Mouse (Mus musculus) v-Abl transformed pro-B cells (cell line): ENCODE results near the gene Gar1.

Experiments used
- in situ Hi-C, 2 experiments: fragments of 400-800 bp; cut with MboI; formaldehyde crosslinking; loops; one replicate each; pipeline ENCODE4 v1.15.1; 2025; ENCODE audit not compliant: unreplicated experiment in 2 of 2

Gene Gar1

GRCm38 (mm10) chr3:129831035-129831568 is at the start of gene Gar1:
Gene Gar1, minus strand, starts transcription at chr3:129831396.
- in situ Hi-C loops = loop anchor here (10.0 to 25.0 kb wide), 3 partner anchors 224 to 1406 kb away; no protein-coding TSS in a partner anchor

GRCm38 (mm10) chr3:129879913-129880312 is 48.7 kb upstream of the Gar1 start:
- in situ Hi-C loops = loop anchor here (5.0 kb wide), 1 partner anchor 43 kb away; the partner anchor contains the start of gene Cfi (in 2 of the 2)

DNA sequence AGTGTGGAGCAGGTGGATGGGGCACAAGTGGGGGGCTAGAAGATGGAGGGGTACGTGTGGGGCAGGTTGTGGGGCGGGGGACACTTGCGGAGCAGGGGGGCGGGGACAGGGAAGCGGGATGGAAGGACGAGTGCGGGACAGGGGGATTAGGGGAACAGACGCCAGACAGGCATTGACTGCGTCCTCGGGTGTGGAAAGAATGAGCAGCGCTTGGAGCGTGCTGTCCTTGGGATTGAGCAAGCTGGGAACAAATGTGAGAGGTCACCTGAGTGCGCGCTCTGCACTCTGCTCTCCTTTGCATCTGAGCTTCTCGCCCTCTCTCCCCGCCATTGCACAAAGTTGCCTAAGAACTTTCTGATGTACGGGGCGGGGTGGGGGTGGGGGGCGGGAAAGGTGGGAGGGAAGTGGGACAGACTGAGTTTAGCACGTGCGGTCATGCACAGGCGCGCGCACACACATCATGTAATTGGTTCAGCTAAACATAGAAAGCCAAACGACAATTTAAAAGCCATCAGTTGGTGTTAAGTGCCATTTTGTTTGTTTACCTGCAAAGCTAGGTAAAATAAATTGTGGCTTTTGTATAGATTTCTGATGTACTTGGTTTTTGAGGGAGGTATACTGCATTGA is 48.0 kb upstream of the Gar1 start:
- in situ Hi-C loops = loop anchor here in 1 of 2 experiments (5.0 kb wide), 1 partner anchor 42 kb away; the partner anchor contains the start of gene Cfi

DNA sequence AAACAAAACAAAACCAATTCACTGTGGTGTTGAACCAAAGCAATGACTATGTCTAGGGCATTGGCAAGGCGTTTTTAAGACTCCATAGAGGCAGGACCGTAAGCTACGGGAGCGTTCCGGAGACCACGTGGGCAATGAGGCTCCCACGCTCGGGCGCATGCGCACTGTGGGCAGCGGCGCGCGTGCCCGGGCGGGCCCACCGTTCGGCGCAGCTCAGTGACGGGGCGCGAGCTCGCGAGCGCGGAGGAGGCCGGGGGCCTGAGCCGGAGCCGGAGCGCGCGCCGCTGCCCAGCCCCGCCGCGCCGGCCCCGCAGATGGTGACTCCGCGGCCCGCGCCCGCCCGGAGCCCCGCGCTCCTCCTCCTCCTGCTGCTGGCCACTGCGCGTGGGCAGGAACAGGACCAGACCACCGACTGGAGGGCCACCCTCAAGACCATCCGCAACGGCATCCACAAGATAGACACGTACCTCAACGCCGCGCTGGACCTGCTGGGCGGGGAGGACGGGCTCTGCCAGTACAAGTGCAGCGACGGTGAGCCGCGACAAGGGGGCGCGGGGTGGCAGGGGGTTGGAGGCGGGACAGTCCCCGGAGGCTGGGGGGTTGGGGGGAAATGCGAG is 47.3 kb upstream of the Gar1 start, which contains the start of gene Pla2g12a:
Gene Pla2g12a, plus strand, starts transcription at position 202 of the 617 bp plus-strand sequence.
- in situ Hi-C loops = loop anchor here in 1 of 2 experiments (5.0 kb wide), 1 partner anchor 41 kb away; the partner anchor contains the start of gene Cfi

DNA sequence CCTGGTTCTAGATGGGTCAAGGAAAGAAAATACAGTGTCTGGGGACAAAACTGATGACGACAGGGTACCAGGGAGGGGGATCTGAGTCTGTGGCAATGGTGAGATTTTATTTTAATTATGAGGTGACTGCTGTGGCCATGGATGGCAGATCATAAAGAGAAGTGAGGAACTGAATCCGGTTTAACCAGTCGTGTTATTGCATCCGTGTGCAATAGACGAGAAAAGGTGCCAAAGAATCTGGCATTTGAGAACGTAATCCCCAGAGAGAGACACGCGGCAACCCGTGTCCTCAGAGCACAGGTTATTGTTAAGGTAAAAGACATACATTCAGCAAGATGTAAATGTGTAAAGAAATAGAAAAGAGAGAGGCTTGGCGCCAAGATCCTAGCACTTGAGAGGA is 46.1 kb upstream of the Gar1 start:
- in situ Hi-C loops = loop anchor here in 1 of 2 experiments (5.0 kb wide), 1 partner anchor 40 kb away; the partner anchor contains the start of gene Cfi

GRCm38 (mm10) chr3:129863698-129864097 is 32.5 kb upstream of the Gar1 start:
- in situ Hi-C loops = loop anchor here in 1 of 2 experiments (5.0 kb wide), 1 partner anchor 209 kb away; no protein-coding TSS in a partner anchor

DNA sequence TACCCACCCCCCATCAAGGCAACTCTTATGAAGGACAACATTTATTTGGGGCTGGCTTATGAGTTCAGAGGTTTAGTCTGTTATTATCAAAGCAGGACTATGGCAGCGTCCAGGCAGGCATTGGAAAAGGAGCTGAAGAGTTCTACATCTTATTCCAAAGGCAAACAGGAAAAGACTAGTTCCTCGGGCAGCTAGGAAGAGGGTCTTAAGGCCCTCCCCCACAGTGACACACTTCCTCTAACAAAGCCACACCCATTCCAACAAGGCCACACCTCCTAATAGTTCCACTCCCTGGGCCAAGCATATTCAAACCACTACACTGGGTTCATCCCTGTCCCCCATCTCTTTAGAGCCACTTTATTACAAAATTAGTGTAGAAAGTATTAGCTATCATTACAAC is 31.4 kb upstream of the Gar1 start:
- in situ Hi-C loops = loop anchor here in 1 of 2 experiments (5.0 kb wide), 1 partner anchor 210 kb away; no protein-coding TSS in a partner anchor

DNA sequence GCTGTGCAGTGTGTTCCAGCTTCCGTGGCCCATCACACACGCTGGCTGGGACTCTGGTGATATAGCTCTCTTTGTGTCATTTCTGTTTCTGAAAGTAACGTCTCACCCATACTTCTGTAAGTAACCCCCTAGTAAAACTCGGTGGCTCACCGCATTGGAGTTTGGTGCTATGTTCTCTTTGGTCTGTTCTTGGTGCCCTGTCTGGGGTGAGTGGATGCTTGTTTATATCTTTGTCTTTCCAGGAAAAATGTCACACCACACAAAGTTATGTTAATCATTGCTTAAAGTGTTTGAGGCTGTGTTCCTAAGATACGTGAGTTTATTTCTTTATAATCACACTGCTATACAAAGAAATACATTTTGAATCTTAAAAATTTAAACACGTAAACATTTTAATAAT is 15.7 kb upstream of the Gar1 start:
- in situ Hi-C loops = loop anchor here in 1 of 2 experiments (25.0 kb wide), 1 partner anchor 1390 kb away; no protein-coding TSS in a partner anchor

GRCm38 (mm10) chr3:129845868-129846267 is 14.7 kb upstream of the Gar1 start:
- in situ Hi-C loops = loop anchor here in 1 of 2 experiments (25.0 kb wide), 1 partner anchor 1391 kb away; no protein-coding TSS in a partner anchor

- in situ Hi-C loops = loop anchor here (5.0 to 25.0 kb wide), 6 partner anchors 39 to 1399 kb away; partner anchors contain the start of gene Pla2g12a (in 1 of the 2)
These were observed 6.8 kb upstream of the Gar1 start for GRCm38 (mm10) chr3:129838017-129838416.

DNA sequence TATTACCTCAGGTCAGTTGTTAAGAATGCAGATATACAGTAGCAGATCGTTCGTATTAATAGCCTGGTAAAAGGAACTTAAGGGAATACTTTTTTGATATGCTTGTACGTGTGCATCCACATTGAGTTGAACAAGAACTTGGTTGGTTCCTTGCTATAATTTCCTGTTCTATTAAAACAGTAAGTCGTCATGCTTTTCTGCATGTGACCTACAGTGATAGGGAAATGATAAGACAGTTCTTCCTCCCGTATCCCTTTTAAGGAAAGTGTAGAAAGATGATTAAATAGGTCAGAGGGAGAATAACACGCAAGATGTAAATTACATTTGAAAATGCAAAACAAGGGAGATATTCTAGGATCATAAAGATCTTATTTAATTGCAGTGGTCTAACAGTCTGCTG is 5.8 kb upstream of the Gar1 start:
- in situ Hi-C loops = loop anchor here (5.0 to 25.0 kb wide), 6 partner anchors 40 to 1400 kb away; partner anchors contain the start of gene Pla2g12a (in 1 of the 2)

GRCm38 (mm10) chr3:129836051-129836697 is 5.0 kb upstream of the Gar1 start:
- in situ Hi-C loops = loop anchor here (5.0 to 25.0 kb wide), 6 partner anchors 41 to 1401 kb away; partner anchors contain the start of gene Pla2g12a (in 1 of the 2)

DNA sequence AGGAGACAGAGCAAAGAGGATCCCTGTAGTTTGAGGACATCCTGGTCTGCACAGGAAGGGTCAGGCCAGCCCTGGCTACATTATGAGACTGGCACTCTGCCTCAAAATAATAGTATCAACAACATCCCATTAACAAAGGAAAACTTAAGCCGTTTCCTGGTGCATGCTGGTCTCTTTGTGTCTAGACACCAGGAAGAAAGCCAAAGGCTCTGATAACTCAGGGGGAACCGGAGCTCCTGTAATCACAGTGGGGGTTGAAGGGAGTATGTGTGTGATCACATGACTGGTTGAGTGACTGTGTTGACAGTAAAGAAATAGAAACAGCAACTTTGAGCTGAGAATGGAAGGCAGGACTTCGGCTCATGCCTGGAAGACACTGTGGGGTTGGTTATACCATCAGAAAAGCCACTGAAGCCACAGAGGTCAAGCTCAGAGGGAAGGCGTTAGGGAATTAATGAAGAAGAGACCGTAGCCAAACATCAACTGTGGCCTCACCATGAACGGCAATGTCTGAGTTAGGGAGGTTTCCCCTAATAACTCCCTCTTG is 4.3 kb upstream of the Gar1 start, which contains the start of gene Cfi:
Gene Cfi, plus strand, starts transcription at position 497 of the 547 bp plus-strand sequence.
- in situ Hi-C loops = loop anchor here (5.0 to 25.0 kb wide), 6 partner anchors 42 to 1402 kb away; partner anchors contain the start of gene Pla2g12a (in 1 of the 2)

GRCm38 (mm10) chr3:129830626-129831025 is 570 bp downstream of the Gar1 start:
- in situ Hi-C loops = loop anchor here (10.0 to 25.0 kb wide), 3 partner anchors 224 to 1407 kb away; no protein-coding TSS in a partner anchor

DNA sequence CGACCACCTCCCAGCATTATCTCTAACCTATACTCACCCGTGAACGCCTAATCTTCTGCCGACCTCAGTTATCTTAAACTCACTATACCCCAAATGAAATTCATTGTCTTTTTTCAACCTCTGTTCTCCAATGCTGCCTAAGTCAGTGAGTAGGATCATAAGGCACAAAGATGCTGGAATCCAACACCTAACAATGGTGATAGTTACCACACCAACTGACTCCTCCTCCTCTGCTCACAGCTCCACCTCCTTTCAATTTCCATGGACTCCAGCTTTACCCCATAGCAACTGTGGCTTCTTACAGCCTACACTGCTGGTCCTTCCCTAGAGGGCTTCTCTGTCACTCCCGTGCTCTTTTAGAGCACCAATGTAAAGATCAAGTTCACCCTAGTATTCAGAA is 3.5 kb downstream of the Gar1 start:
- in situ Hi-C loops = loop anchor here (5.0 to 25.0 kb wide), 3 partner anchors 157 to 1410 kb away; no protein-coding TSS in a partner anchor

- in situ Hi-C loops = loop anchor here (5.0 to 25.0 kb wide), 3 partner anchors 158 to 1411 kb away; no protein-coding TSS in a partner anchor
These were observed 4.5 kb downstream of the Gar1 start for GRCm38 (mm10) chr3:129826691-129827090.

DNA sequence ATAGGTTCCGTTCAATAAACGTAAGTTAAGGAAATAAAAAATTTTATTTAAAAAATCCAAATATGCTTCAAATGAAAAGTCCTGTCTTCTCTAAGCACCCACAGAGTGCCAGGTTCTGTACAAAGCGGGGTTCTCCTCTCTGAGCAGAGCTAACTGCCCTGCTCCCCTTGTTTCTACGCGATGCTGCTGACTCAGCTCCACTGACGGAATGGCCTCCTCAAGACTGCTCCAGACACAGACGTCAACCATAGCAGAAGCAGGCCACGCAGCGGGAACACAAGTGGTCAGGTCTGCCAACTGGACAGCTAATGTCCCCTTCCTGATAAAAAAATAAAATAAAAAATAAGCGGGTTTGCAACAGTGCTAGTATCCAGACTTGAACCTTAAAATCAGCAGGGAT is 6.3 kb downstream of the Gar1 start:
- in situ Hi-C loops = loop anchor here (5.0 to 25.0 kb wide), 3 partner anchors 160 to 1412 kb away; no protein-coding TSS in a partner anchor

- in situ Hi-C loops = loop anchor here (5.0 to 10.0 kb wide), 2 partner anchors 161 to 253 kb away; no protein-coding TSS in a partner anchor
These were observed 7.0 kb downstream of the Gar1 start for GRCm38 (mm10) chr3:129824146-129824545.

DNA sequence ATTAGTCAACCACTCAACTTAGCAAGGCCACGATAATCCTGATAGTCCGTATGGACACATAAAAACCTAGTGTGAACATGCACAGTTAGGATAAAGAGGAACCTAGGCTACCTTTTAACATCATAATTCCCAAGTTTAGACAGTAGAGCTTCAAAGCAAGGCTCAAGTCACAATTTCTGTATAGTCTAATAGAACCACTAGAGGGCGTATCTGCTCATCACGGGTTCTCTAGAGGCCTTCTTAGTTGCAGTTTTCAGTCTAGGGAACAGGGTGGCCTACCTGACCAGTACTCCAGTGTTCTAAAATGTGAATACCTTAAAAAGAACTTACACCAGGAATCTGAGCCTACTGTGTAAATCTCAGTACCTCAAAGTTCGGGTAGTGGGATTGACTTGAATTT is 7.9 kb downstream of the Gar1 start:
- in situ Hi-C loops = loop anchor here (5.0 to 10.0 kb wide), 2 partner anchors 162 to 254 kb away; no protein-coding TSS in a partner anchor
